Mouse (Mus musculus): ENCODE results near the gene Gm21985. TPM values are rescaled to one million over a fixed set of nuclear protein-coding genes. Genes with fewer than 3 reads are reported as not detected.
"Not testable (repeated sequence)": the region's sequence is repeated elsewhere in the genome, so short reads cannot be mapped to it uniquely, and the experiment has no call there.

Gene Gm21985
- polyA plus RNA-seq, 1 experiment from 2014 or later = not detected

- ATAC-seq (ENCODE audit: low read depth) = no peak
- H3K27ac ChIP-seq (ENCODE audit: low read length) = no peak overlapping the region
Observed at GRCm38 (mm10) chr2:112432523-112432922, 166.4 kb downstream of the Gm21985 start.

GRCm38 (mm10) chr2:112433359-112433758 lies 167.2 kb downstream of the Gm21985 start:
- H3K4me3 ChIP-seq (ENCODE audit: low read depth, low read length) = no peak overlapping the region
- WGBS (ENCODE audit: insufficient replicate concordance) = 45% methylated on average over 2 of the region's 2 CpGs
- no peak overlapping the region for H3K27ac ChIP-seq (ENCODE audit: low read length)
- no peak overlapping the region for H3K4me2 ChIP-seq (ENCODE audit: low read depth, low read length)
- no peaks in the 10 kb centered on the region for H3K36me3 ChIP-seq (ENCODE audit: control insufficient read depth, insufficient read depth)
- H3K27me3 ChIP-seq (ENCODE audit: control insufficient read depth, insufficient read depth, low read depth, low read length) = no peaks in the 10 kb centered on the region
- peak; percentile 53; the same call in 1 of the 2 replicates for ATAC-seq (ENCODE audit: low read depth)
- H3K9ac ChIP-seq (ENCODE audit: low read depth, low read length) = no peak overlapping the region
- no peaks in the 10 kb centered on the region for H3K9me3 ChIP-seq (replicated peaks; ENCODE audit: control insufficient read depth, low read length)
- H3K4me1 ChIP-seq (ENCODE audit: control insufficient read depth, low read depth, low read length) = no peaks in the 10 kb centered on the region; the same call in 1 of the 2 replicates

More at GRCm38 (mm10) chr2:112432523-112432922, 166.4 kb downstream of the Gm21985 start:
- Histone ChIP-seq H3K4me2 (ENCODE audit: low read depth, low read length) (no peak overlapping the region), H3K9me3 (replicated peaks; ENCODE audit: control insufficient read depth, low read length) (no peaks in the 10 kb centered on the region), H3K9ac (ENCODE audit: low read depth, low read length) (no peak overlapping the region), H3K4me1 (ENCODE audit: control insufficient read depth, low read depth, low read length) (no peaks in the 10 kb centered on the region; the same call in 1 of the 2 replicates), H3K27me3 (ENCODE audit: control insufficient read depth, insufficient read depth, low read depth, low read length) (no peaks in the 10 kb centered on the region), H3K36me3 (ENCODE audit: control insufficient read depth, insufficient read depth) (no peaks in the 10 kb centered on the region), H3K4me3 (ENCODE audit: low read depth, low read length) (no peak overlapping the region)
- WGBS (ENCODE audit: insufficient replicate concordance) = 78% methylated on average over 2 of the region's 2 CpGs

GRCm38 (mm10) chr2:112436292-112436691 lies 170.2 kb downstream of the Gm21985 start:
- H3K4me3 ChIP-seq (ENCODE audit: low read depth, low read length) = no peak overlapping the region
- no peaks in the 10 kb centered on the region for H3K27me3 ChIP-seq (ENCODE audit: control insufficient read depth, insufficient read depth, low read depth, low read length)
- no peaks in the 10 kb centered on the region for H3K36me3 ChIP-seq (ENCODE audit: control insufficient read depth, insufficient read depth)
- H3K27ac ChIP-seq (ENCODE audit: low read length) = no peak overlapping the region
- H3K4me2 ChIP-seq (ENCODE audit: low read depth, low read length) = no peak overlapping the region
- ATAC-seq (ENCODE audit: low read depth) = no peak
- no peak overlapping the region for H3K9ac ChIP-seq (ENCODE audit: low read depth, low read length)
- H3K9me3 ChIP-seq (replicated peaks; ENCODE audit: control insufficient read depth, low read length) = no peaks in the 10 kb centered on the region
- H3K4me1 ChIP-seq (ENCODE audit: control insufficient read depth, low read depth, low read length) = no peaks in the 10 kb centered on the region; the same call in 1 of the 2 replicates
- WGBS (ENCODE audit: insufficient replicate concordance) = 64% methylated on average over 4 of the region's 4 CpGs

- no peak overlapping the region for H3K4me3 ChIP-seq (ENCODE audit: low read depth, low read length)
- H3K9ac ChIP-seq (ENCODE audit: low read depth, low read length) = no peak overlapping the region
- H3K4me1 ChIP-seq (ENCODE audit: control insufficient read depth, low read depth, low read length) = no peaks in the 10 kb centered on the region; the same call in 1 of the 2 replicates
- no peak overlapping the region for H3K4me2 ChIP-seq (ENCODE audit: low read depth, low read length)
- H3K36me3 ChIP-seq (ENCODE audit: control insufficient read depth, insufficient read depth) = no peaks in the 10 kb centered on the region
- H3K27me3 ChIP-seq (ENCODE audit: control insufficient read depth, insufficient read depth, low read depth, low read length) = no peaks in the 10 kb centered on the region
- WGBS (ENCODE audit: insufficient replicate concordance) = 69% methylated on average over 2 of the region's 2 CpGs
- H3K27ac ChIP-seq (ENCODE audit: low read length) = no peak overlapping the region
- no peak for ATAC-seq (ENCODE audit: low read depth)
- no peaks in the 10 kb centered on the region for H3K9me3 ChIP-seq (replicated peaks; ENCODE audit: control insufficient read depth, low read length)
Observed at GRCm38 (mm10) chr2:112437589-112437988, 171.5 kb downstream of the Gm21985 start.

GRCm38 (mm10) chr2:112443491-112443890 lies 177.4 kb downstream of the Gm21985 start:
- Histone ChIP-seq H3K27ac (ENCODE audit: low read length) (no peak overlapping the region), H3K27me3 (ENCODE audit: control insufficient read depth, insufficient read depth, low read depth, low read length) (no peaks in the 10 kb centered on the region), H3K9me3 (replicated peaks; ENCODE audit: control insufficient read depth, low read length) (no peaks in the 10 kb centered on the region), H3K4me2 (ENCODE audit: low read depth, low read length) (no peak overlapping the region), H3K9ac (ENCODE audit: low read depth, low read length) (no peak overlapping the region), H3K36me3 (ENCODE audit: control insufficient read depth, insufficient read depth) (no peaks in the 10 kb centered on the region), H3K4me3 (ENCODE audit: low read depth, low read length) (no peak overlapping the region), H3K4me1 (ENCODE audit: control insufficient read depth, low read depth, low read length) (no peaks in the 10 kb centered on the region)
- 58% methylated on average over 2 of the region's 2 CpGs for WGBS (ENCODE audit: insufficient replicate concordance)
- ATAC-seq (ENCODE audit: low read depth) = no peak

- Histone ChIP-seq H3K36me3 (ENCODE audit: control insufficient read depth, insufficient read depth) (no peaks in the 10 kb centered on the region), H3K27ac (ENCODE audit: low read length) (no peak overlapping the region), H3K9me3 (replicated peaks; ENCODE audit: control insufficient read depth, low read length) (no peaks in the 10 kb centered on the region), H3K9ac (ENCODE audit: low read depth, low read length) (no peak overlapping the region), H3K4me3 (ENCODE audit: low read depth, low read length) (no peak overlapping the region), H3K4me2 (ENCODE audit: low read depth, low read length) (no peak overlapping the region), H3K4me1 (ENCODE audit: control insufficient read depth, low read depth, low read length) (no peaks in the 10 kb centered on the region; the same call in 1 of the 2 replicates), H3K27me3 (ENCODE audit: control insufficient read depth, insufficient read depth, low read depth, low read length) (no peaks in the 10 kb centered on the region)
- ATAC-seq (ENCODE audit: low read depth) = no peak
Observed at GRCm38 (mm10) chr2:112445511-112445910, 179.4 kb downstream of the Gm21985 start.

GRCm38 (mm10) chr2:112448046-112448445 lies 181.9 kb downstream of the Gm21985 start:
- H3K9me3 ChIP-seq (replicated peaks; ENCODE audit: control insufficient read depth, low read length); H3K9ac ChIP-seq (ENCODE audit: low read depth, low read length); H3K4me2 ChIP-seq (ENCODE audit: low read depth, low read length); H3K4me3 ChIP-seq (ENCODE audit: low read depth, low read length); H3K27ac ChIP-seq (ENCODE audit: low read length); H3K4me1 ChIP-seq (ENCODE audit: control insufficient read depth, low read depth, low read length); H3K36me3 ChIP-seq (ENCODE audit: control insufficient read depth, insufficient read depth); ATAC-seq (ENCODE audit: low read depth); H3K27me3 ChIP-seq (ENCODE audit: control insufficient read depth, insufficient read depth, low read depth, low read length): not testable (repeated sequence)
- 41% methylated on average over 4 of the region's 4 CpGs for WGBS (ENCODE audit: insufficient replicate concordance)

GRCm38 (mm10) chr2:112448510-112449059 lies 182.5 kb downstream of the Gm21985 start:
- Histone ChIP-seq H3K27me3 (ENCODE audit: control insufficient read depth, insufficient read depth, low read depth, low read length) (no peaks in the 10 kb centered on the region), H3K36me3 (ENCODE audit: control insufficient read depth, insufficient read depth) (no peaks in the 10 kb centered on the region)

GRCm38 (mm10) chr2:112449597-112450296 lies 183.6 kb downstream of the Gm21985 start:
- ATAC-seq (ENCODE audit: low read depth) = no peak
- no peak overlapping the region for H3K27ac ChIP-seq (ENCODE audit: low read length)
- no peak overlapping the region for H3K4me2 ChIP-seq (ENCODE audit: low read depth, low read length)
- H3K27me3 ChIP-seq (ENCODE audit: control insufficient read depth, insufficient read depth, low read depth, low read length) = no peaks in the 10 kb centered on the region
- WGBS (ENCODE audit: insufficient replicate concordance) = 25% methylated on average over 4 of the region's 4 CpGs
- H3K4me3 ChIP-seq (ENCODE audit: low read depth, low read length) = no peak overlapping the region
- H3K9ac ChIP-seq (ENCODE audit: low read depth, low read length) = no peak overlapping the region
- no peaks in the 10 kb centered on the region for H3K9me3 ChIP-seq (replicated peaks; ENCODE audit: control insufficient read depth, low read length)
- peaks cover 2% of the 10 kb centered on the region for H3K4me1 ChIP-seq (ENCODE audit: control insufficient read depth, low read depth, low read length)
- H3K36me3 ChIP-seq (ENCODE audit: control insufficient read depth, insufficient read depth) = no peaks in the 10 kb centered on the region

More at GRCm38 (mm10) chr2:112448510-112449059, 182.5 kb downstream of the Gm21985 start:
- no peak for ATAC-seq (ENCODE audit: low read depth)
- no peaks in the 10 kb centered on the region; the same call in 1 of the 2 replicates for H3K4me1 ChIP-seq (ENCODE audit: control insufficient read depth, low read depth, low read length)
- no peak overlapping the region for H3K4me2 ChIP-seq (ENCODE audit: low read depth, low read length)
- no peak overlapping the region for H3K9ac ChIP-seq (ENCODE audit: low read depth, low read length)
- H3K9me3 ChIP-seq (replicated peaks; ENCODE audit: control insufficient read depth, low read length) = no peaks in the 10 kb centered on the region
- no peak overlapping the region for H3K4me3 ChIP-seq (ENCODE audit: low read depth, low read length)
- no peak overlapping the region for H3K27ac ChIP-seq (ENCODE audit: low read length)

All from liver, embryonic 16.5 days (tissue).